Mouse (Mus musculus) liver, embryonic 15.5 days (tissue): ENCODE data around the gene Nsl1. TPM values are rescaled to one million over a fixed set of nuclear protein-coding genes. Genes with fewer than 3 reads are reported as not detected.

ENCODE experiments used
- ATAC-seq: fragments of 200-750 bp; cut with Nextera tagmentation; 2 replicates; pipeline ENCODE4 v1.8.0; 2017; ENCODE audit warnings: moderate number of reproducible peaks, mild to moderate bottlenecking, moderate library complexity; ENCODE audit not compliant: insufficient read depth
- H3K27ac ChIP-seq: fragments of 300-500 bp; sonication (generic); replicated peaks from 2 replicates; pipeline ENCODE4 v1.5.1; 2015; ENCODE audit warnings: mild to moderate bottlenecking, inconsistent platforms
- H3K27me3 ChIP-seq: fragments of 300-500 bp; sonication (generic); 2 replicates; pipeline ENCODE4 v1.6.1; 2015; ENCODE audit warnings: mild to moderate bottlenecking, inconsistent platforms
- H3K36me3 ChIP-seq: fragments of 300-500 bp; sonication (generic); replicated peaks from 2 replicates; pipeline ENCODE4 v1.6.1; 2015; ENCODE audit warnings: moderate library complexity, mild to moderate bottlenecking, inconsistent platforms
- H3K4me1 ChIP-seq: fragments of 300-500 bp; sonication (generic); replicated peaks from 2 replicates; pipeline ENCODE4 v1.6.1; 2015; ENCODE audit warnings: inconsistent platforms
- H3K4me2 ChIP-seq: fragments of 300-500 bp; sonication (generic); 2 replicates; pipeline ENCODE4 v1.6.1; 2015; ENCODE audit warnings: moderate library complexity, mild to moderate bottlenecking, inconsistent platforms
- H3K4me3 ChIP-seq: fragments of 300-500 bp; sonication (generic); replicated peaks from 2 replicates; pipeline ENCODE4 v1.5.1; 2015; ENCODE audit warnings: mild to moderate bottlenecking, inconsistent platforms
- H3K9ac ChIP-seq: fragments of 300-500 bp; sonication (generic); 2 replicates; pipeline ENCODE4 v1.6.1; 2015; ENCODE audit warnings: moderate library complexity, mild to moderate bottlenecking, inconsistent platforms
- H3K9me3 ChIP-seq: fragments of 300-500 bp; sonication (generic); replicated peaks from 2 replicates; pipeline ENCODE4 v1.6.1; 2016; ENCODE audit warnings: inconsistent platforms
- whole genome bisulfite sequencing: fragments of 180-500 bp; shearing (Covaris S2); methylation state at CpG from one replicate; pipeline ENCODE4 v1.1.7; 2015; ENCODE audit warnings: mixed read lengths; ENCODE audit not compliant: insufficient replicate concordance; 5-methylcytosine and 5-hydroxymethylcytosine counted together
- polyA plus RNA-seq: library from polyadenylated mRNA; unstranded; fragments of >200 nt; fragmentation: Nextera tagmentation; extraction: Ambion mirVana; gene quantifications from 2 replicates; pipeline ENCODE4 v1.2.1, GENCODE M21; 2015

Gene Nsl1
- polyA plus RNA-seq, 1 experiment from 2014 or later: 14.6 TPM

- H3K9ac ChIP-seq: no peak overlapping the region
- H3K36me3 ChIP-seq: no peaks in the 10 kb centered on the region
- no peaks in the 10 kb centered on the region for H3K9me3 ChIP-seq
- peaks cover 17% of the 10 kb centered on the region for H3K4me1 ChIP-seq
- no peak overlapping the region for H3K4me2 ChIP-seq
- peak overlapping the region; percentile 57; the same call in 1 of the 2 replicates for H3K27ac ChIP-seq
- H3K27me3 ChIP-seq: no peaks in the 10 kb centered on the region
- no peak overlapping the region for H3K4me3 ChIP-seq
- WGBS: 37% methylated on average over 2 of the region's 2 CpGs
- ATAC-seq: peak; percentile 61
Measured at GRCm38 (mm10) chr1:191055533-191055873, 7.3 kb upstream of the Nsl1 start.

GRCm38 (mm10) chr1:191057461-191057860 is 5.4 kb upstream of the Nsl1 start:
- no peak overlapping the region for H3K9ac ChIP-seq
- no peaks in the 10 kb centered on the region for H3K36me3 ChIP-seq
- no peak overlapping the region for H3K4me2 ChIP-seq
- WGBS: 48% methylated on average over 3 of the region's 3 CpGs
- H3K4me3 ChIP-seq: no peak overlapping the region
- H3K9me3 ChIP-seq: no peaks in the 10 kb centered on the region
- ATAC-seq: no peak
- no peaks in the 10 kb centered on the region for H3K27me3 ChIP-seq
- no peak overlapping the region for H3K27ac ChIP-seq
- peaks cover 30% of the 10 kb centered on the region for H3K4me1 ChIP-seq

GRCm38 (mm10) chr1:191062241-191062780 is 501 bp upstream of the Nsl1 start:
- H3K4me1 ChIP-seq: peaks cover 36% of the 10 kb centered on the region
- H3K4me2 ChIP-seq: peak overlapping the region; percentile 86
- no peaks in the 10 kb centered on the region for H3K27me3 ChIP-seq
- ATAC-seq: no peak; the same call in 1 of the 2 replicates
- H3K9me3 ChIP-seq: no peaks in the 10 kb centered on the region
- H3K27ac ChIP-seq: peak overlapping the region; percentile 30; the same call in 1 of the 2 replicates
- peak overlapping the region; percentile 92 for H3K9ac ChIP-seq
- peaks cover 27% of the 10 kb centered on the region for H3K36me3 ChIP-seq
- peak overlapping the region; percentile 98 for H3K4me3 ChIP-seq
- WGBS: 4% methylated on average over 15 of the region's 15 CpGs

GRCm38 (mm10) chr1:191063700-191064099 is 888 bp downstream of the Nsl1 start:
- WGBS: 35% methylated on average over 9 of the region's 9 CpGs
- ATAC-seq: no peak
- H3K4me2 ChIP-seq: peak overlapping the region; percentile 86
- H3K9ac ChIP-seq: peak overlapping the region; percentile 92
- H3K9me3 ChIP-seq: no peaks in the 10 kb centered on the region
- peaks cover 41% of the 10 kb centered on the region for H3K36me3 ChIP-seq
- H3K27me3 ChIP-seq: no peaks in the 10 kb centered on the region
- peak overlapping the region; percentile 98 for H3K4me3 ChIP-seq
- peak overlapping the region; percentile 75; the same call in 1 of the 2 replicates for H3K27ac ChIP-seq
- peaks cover 36% of the 10 kb centered on the region for H3K4me1 ChIP-seq

- Histone ChIP-seq H3K4me2 (peak overlapping the region; percentile 43), H3K27me3 (no peaks in the 10 kb centered on the region), H3K27ac (no peak overlapping the region), H3K9me3 (no peaks in the 10 kb centered on the region), H3K4me3 (peak overlapping the region; percentile 14; the same call in 1 of the 2 replicates), H3K9ac (no peak overlapping the region), H3K36me3 (peaks cover 49% of the 10 kb centered on the region), H3K4me1 (peaks cover 36% of the 10 kb centered on the region)
- WGBS: 68% methylated on average over 2 of the region's 2 CpGs
- ATAC-seq: no peak
Measured at GRCm38 (mm10) chr1:191064535-191064934, 1.7 kb downstream of the Nsl1 start.

GRCm38 (mm10) chr1:191065188-191065587 is 2.4 kb downstream of the Nsl1 start:
- Histone ChIP-seq H3K9me3 (no peaks in the 10 kb centered on the region), H3K27me3 (no peaks in the 10 kb centered on the region), H3K4me1 (peaks cover 36% of the 10 kb centered on the region), H3K27ac (no peak overlapping the region), H3K36me3 (peaks cover 56% of the 10 kb centered on the region), H3K9ac (no peak overlapping the region), H3K4me3 (no peak overlapping the region), H3K4me2 (peak overlapping the region; percentile 43)
- no peak for ATAC-seq
- 66% methylated on average over 4 of the region's 4 CpGs for WGBS

GRCm38 (mm10) chr1:191068377-191068776 is 5.6 kb downstream of the Nsl1 start:
- no peak overlapping the region for H3K9ac ChIP-seq
- 83% methylated on average over 5 of the region's 5 CpGs for WGBS
- ATAC-seq: no peak
- H3K4me1 ChIP-seq: peaks cover 42% of the 10 kb centered on the region
- H3K4me2 ChIP-seq: no peak overlapping the region
- no peak overlapping the region for H3K27ac ChIP-seq
- no peaks in the 10 kb centered on the region for H3K27me3 ChIP-seq
- H3K9me3 ChIP-seq: no peaks in the 10 kb centered on the region
- H3K36me3 ChIP-seq: peaks cover 87% of the 10 kb centered on the region
- no peak overlapping the region for H3K4me3 ChIP-seq

GRCm38 (mm10) chr1:191070259-191070658 is 7.4 kb downstream of the Nsl1 start:
- 78% methylated on average over 4 of the region's 4 CpGs for WGBS
- Histone ChIP-seq H3K36me3 (peaks cover 99% of the 10 kb centered on the region), H3K27ac (no peak overlapping the region)

GRCm38 (mm10) chr1:191071613-191072012 is 8.8 kb downstream of the Nsl1 start:
- H3K9me3 ChIP-seq: no peaks in the 10 kb centered on the region
- H3K36me3 ChIP-seq: peaks cover 97% of the 10 kb centered on the region
- H3K4me2 ChIP-seq: no peak overlapping the region
- no peaks in the 10 kb centered on the region for H3K27me3 ChIP-seq
- no peak overlapping the region for H3K27ac ChIP-seq
- H3K9ac ChIP-seq: no peak overlapping the region
- H3K4me1 ChIP-seq: peaks cover 28% of the 10 kb centered on the region
- no peak overlapping the region for H3K4me3 ChIP-seq
- no peak for ATAC-seq
- 72% methylated on average over 6 of the region's 6 CpGs for WGBS

More at GRCm38 (mm10) chr1:191070259-191070658, 7.4 kb downstream of the Nsl1 start:
- H3K27me3 ChIP-seq: no peaks in the 10 kb centered on the region
- H3K4me3 ChIP-seq: no peak overlapping the region
- H3K4me2 ChIP-seq: no peak overlapping the region
- no peaks in the 10 kb centered on the region for H3K9me3 ChIP-seq
- no peak for ATAC-seq
- no peak overlapping the region for H3K9ac ChIP-seq
- H3K4me1 ChIP-seq: peaks cover 33% of the 10 kb centered on the region

GRCm38 (mm10) chr1:191072329-191072913 is 9.6 kb downstream of the Nsl1 start:
- Histone ChIP-seq H3K4me2 (no peak overlapping the region), H3K36me3 (peaks cover 97% of the 10 kb centered on the region), H3K9me3 (no peaks in the 10 kb centered on the region), H3K27ac (peak overlapping the region; percentile 53; the same call in 1 of the 2 replicates), H3K9ac (no peak overlapping the region), H3K27me3 (no peaks in the 10 kb centered on the region), H3K4me3 (no peak overlapping the region), H3K4me1 (peaks cover 28% of the 10 kb centered on the region)
- 86% methylated on average over 16 of the region's 16 CpGs for WGBS
- no peak for ATAC-seq

GRCm38 (mm10) chr1:191073001-191073400 is 10.2 kb downstream of the Nsl1 start:
- peaks cover 28% of the 10 kb centered on the region for H3K4me1 ChIP-seq
- H3K4me3 ChIP-seq: no peak overlapping the region
- no peaks in the 10 kb centered on the region for H3K9me3 ChIP-seq
- peaks cover 97% of the 10 kb centered on the region for H3K36me3 ChIP-seq
- peak overlapping the region; percentile 53; the same call in 1 of the 2 replicates for H3K27ac ChIP-seq
- H3K9ac ChIP-seq: no peak overlapping the region
- 79% methylated on average over 6 of the region's 6 CpGs for WGBS
- H3K4me2 ChIP-seq: no peak overlapping the region
- ATAC-seq: peak; percentile 40
- H3K27me3 ChIP-seq: no peaks in the 10 kb centered on the region
